Mouse (Mus musculus): ENCODE data around the gene Mtif3. TPM values are rescaled to one million over a fixed set of nuclear protein-coding genes. Genes with fewer than 3 reads are reported as not detected.

Mtif3 gene
- total and polyA plus RNA-seq, 3 experiments = 22.7 to 38.2 TPM; not detected in 1

GRCm38 (mm10) chr5:146948508-146949088 is 15.0 kb downstream of the Mtif3 start, which contains the start of gene Gtf3a (continued):
- TF ChIP-seq TAL1 (IDR thresholded peaks at IDR 0.05; ENCODE audit: low read length) (no peak), GATA1 (IDR thresholded peaks at IDR 0.05; ENCODE audit: low read depth, low read length) (no peak), ELF1 (IDR thresholded peaks at IDR 0.05; ENCODE audit: low read depth, low read length) (peak; percentile 91), USF1 (IDR thresholded peaks at IDR 0.05; ENCODE audit: low read depth, low read length) (no peak; the same call in 1 of the 2 replicates), RAD21 (IDR thresholded peaks at IDR 0.05; ENCODE audit: low read depth, low read length) (no peak), ZMIZ1 (IDR thresholded peaks at IDR 0.05; ENCODE audit: low read depth, low read length) (peak; percentile 91), SIN3A (IDR thresholded peaks at IDR 0.05; ENCODE audit: low read length) (peak; percentile 88), RCOR1 (IDR thresholded peaks at IDR 0.05; ENCODE audit: low read depth, low read length) (no peak), SMC3 (IDR thresholded peaks at IDR 0.05; ENCODE audit: low read depth, low read length) (no peak), ZC3H11A (IDR thresholded peaks at IDR 0.05; ENCODE audit: low read depth, low read length) (no peak), MXI1 (IDR thresholded peaks at IDR 0.05; ENCODE audit: low read depth, low read length) (peak; percentile 97), CHD2 (IDR thresholded peaks at IDR 0.05; ENCODE audit: low read length) (no peak)

GRCm38 (mm10) chr5:146948041-146948507 is 15.5 kb downstream of the Mtif3 start:
- H3K27me3 ChIP-seq (ENCODE audit: control insufficient read depth in 1 of 2, insufficient read depth in 2 of 2, low read length in 2 of 2) = peaks cover 0 to 2% of the 10 kb centered on the region in 2 experiments; a peak in 1 of 4 replicates
- no peaks in the 10 kb centered on the region for H3K9me3 ChIP-seq (replicated peaks; ENCODE audit: insufficient read depth, low read length)
- DNase-seq (ENCODE audit: low read depth, low spot score) = no peak
- peak overlapping the region; percentile 82 to 86 for H3K4me3 ChIP-seq (ENCODE audit: control insufficient read depth in 1 of 2, insufficient read depth in 1 of 2, low read depth in 2 of 2, low read length in 2 of 2)
- peak overlapping the region; percentile 99 for H3K27ac ChIP-seq (ENCODE audit: control insufficient read depth, low read depth, low read length)
- peak overlapping the region; percentile 93 for H3K9ac ChIP-seq (ENCODE audit: control insufficient read depth, low read depth, low read length, poor library complexity, severe bottlenecking)
- peaks cover 22% of the 10 kb centered on the region for H3K79me2 ChIP-seq (ENCODE audit: control insufficient read depth, insufficient read depth, low read length, poor library complexity)
- peaks cover 0 to 19% of the 10 kb centered on the region in 2 experiments; a peak in 3 of 4 replicates for H3K4me1 ChIP-seq (ENCODE audit: control insufficient read depth in 1 of 2, insufficient read depth in 2 of 2, low read length in 2 of 2)
- peaks cover 5 to 8% of the 10 kb centered on the region in 2 experiments for H3K36me3 ChIP-seq (ENCODE audit: control insufficient read depth in 1 of 2, insufficient read depth in 2 of 2, low read length in 2 of 2)
- TF ChIP-seq NELFE (IDR thresholded peaks at IDR 0.05; ENCODE audit: low read depth, low read length) = no peak
- TF ChIP-seq RCOR1 (IDR thresholded peaks at IDR 0.05; ENCODE audit: low read depth, low read length) = no peak
- TF ChIP-seq EP300 (IDR thresholded peaks at IDR 0.05; ENCODE audit: low read depth in 1 of 2, low read length in 2 of 2) = no peak; a peak in 1 of 4 replicates
- no peak for TF ChIP-seq ETS1 (IDR thresholded peaks at IDR 0.05; ENCODE audit: low read depth, low read length)
- TF ChIP-seq ZKSCAN1 (IDR thresholded peaks at IDR 0.05; ENCODE audit: low read depth, low read length) = no peak
- no peak for TF ChIP-seq GABPA (IDR thresholded peaks at IDR 0.05; ENCODE audit: low read depth, low read length)
- TF ChIP-seq ZNF384 (IDR thresholded peaks at IDR 0.05; ENCODE audit: low read depth, low read length) = no peak; the same call in 1 of the 2 replicates
- TF ChIP-seq TAL1 (IDR thresholded peaks at IDR 0.05; ENCODE audit: low read length) = no peak
- no peak; the same call in 1 of the 2 replicates for TF ChIP-seq SIN3A (IDR thresholded peaks at IDR 0.05; ENCODE audit: low read length)
- no peak for TF ChIP-seq MAZ (IDR thresholded peaks at IDR 0.05; ENCODE audit: low read depth, low read length)
- peak; percentile 71 for TF ChIP-seq USF1 (IDR thresholded peaks at IDR 0.05; ENCODE audit: low read depth, low read length)
- no peak for TF ChIP-seq CHD2 (IDR thresholded peaks at IDR 0.05; ENCODE audit: low read length)
- peak; percentile 71 for TF ChIP-seq TBP (IDR thresholded peaks at IDR 0.05; ENCODE audit: low read depth, low read length)
- no peak for TF ChIP-seq JUND (IDR thresholded peaks at IDR 0.05; ENCODE audit: low read depth, low read length)
- TF ChIP-seq USF2 (IDR thresholded peaks at IDR 0.05; ENCODE audit: borderline replicate concordance in 1 of 2, insufficient read depth in 1 of 2, low read depth in 1 of 2, low read length in 2 of 2) = no peak
- TF ChIP-seq KAT2A (conservative IDR thresholded peaks at IDR 0.05; ENCODE audit: low read depth, low read length) = no peak
- TF ChIP-seq MYB (IDR thresholded peaks at IDR 0.05; ENCODE audit: low read depth, low read length) = no peak
- TF ChIP-seq MYC (IDR thresholded peaks at IDR 0.05; ENCODE audit: low read depth, low read length) = no peak
- no peak for TF ChIP-seq E2F4 (IDR thresholded peaks at IDR 0.05; ENCODE audit: borderline replicate concordance, low read depth, low read length)
- no peak for TF ChIP-seq POLR2AphosphoS2 (IDR thresholded peaks at IDR 0.05; ENCODE audit: low read length)
- TF ChIP-seq MXI1 (IDR thresholded peaks at IDR 0.05; ENCODE audit: low read depth, low read length) = no peak
- TF ChIP-seq ZMIZ1 (IDR thresholded peaks at IDR 0.05; ENCODE audit: low read depth, low read length) = peak; percentile 82; the same call in 1 of the 2 replicates
- TF ChIP-seq GATA1 (IDR thresholded peaks at IDR 0.05; ENCODE audit: low read depth, low read length) = peak; percentile 77
- no peak for TF ChIP-seq MEF2A (IDR thresholded peaks at IDR 0.05; ENCODE audit: extremely low read depth, insufficient replicate concordance, low read depth, low read length, poor library complexity, severe bottlenecking)
- TF ChIP-seq UBTF (IDR thresholded peaks at IDR 0.05; ENCODE audit: borderline replicate concordance, insufficient read depth, low read depth, low read length) = no peak
- no peak for TF ChIP-seq RAD21 (IDR thresholded peaks at IDR 0.05; ENCODE audit: low read depth, low read length)
- TF ChIP-seq ZC3H11A (IDR thresholded peaks at IDR 0.05; ENCODE audit: low read depth, low read length) = no peak
- TF ChIP-seq SMC3 (IDR thresholded peaks at IDR 0.05; ENCODE audit: low read depth, low read length) = no peak
- no peak for TF ChIP-seq NRF1 (IDR thresholded peaks at IDR 0.05; ENCODE audit: insufficient read depth, low read depth, low read length, poor library complexity, severe bottlenecking)
- TF ChIP-seq CHD1 (IDR thresholded peaks at IDR 0.05; ENCODE audit: low read depth, low read length) = peak; percentile 92
- TF ChIP-seq ELF1 (IDR thresholded peaks at IDR 0.05; ENCODE audit: low read depth, low read length) = no peak

All from MEL (cell line).